Mouse (Mus musculus): ENCODE data around the gene Ano2. TPM values are rescaled to one million over a fixed set of nuclear protein-coding genes. Genes with fewer than 3 reads are reported as not detected.

The Ano2 gene
- polyA plus RNA-seq, 1 experiment: not detected

DNA sequence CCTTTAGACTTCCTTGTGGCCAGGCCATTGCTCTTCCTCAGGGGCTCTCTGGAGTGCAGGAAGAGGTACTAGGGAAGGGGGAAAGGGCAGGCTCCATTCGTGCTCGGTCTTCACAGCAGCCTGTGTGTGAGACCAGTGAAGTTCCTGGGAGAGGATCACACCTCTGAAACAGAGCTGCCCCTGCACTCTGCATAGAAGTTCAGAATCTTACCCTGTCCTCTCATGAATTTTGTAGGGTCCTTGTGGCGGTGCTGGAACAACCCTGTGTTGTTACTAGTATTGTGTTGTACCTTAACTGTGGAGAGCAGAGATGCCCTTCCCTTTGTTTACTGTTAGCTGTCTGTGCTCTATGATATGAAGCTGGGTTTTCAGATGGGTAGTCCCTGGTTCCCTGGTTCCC is 58.4 kb downstream of the Ano2 start:
- Histone ChIP-seq H3K36me3 (ENCODE audit: control insufficient read depth, insufficient read depth) (no peaks in the 10 kb centered on the region), H3ac (ENCODE audit: control insufficient read depth, insufficient read length) (no peak overlapping the region), H3K79me2 (ENCODE audit: control insufficient read depth, insufficient read depth) (no peaks in the 10 kb centered on the region), H3K4me3 (no peak overlapping the region), H3K27me3 (ENCODE audit: control insufficient read depth, insufficient read depth, insufficient read length) (no peaks in the 10 kb centered on the region), H3K4me2 (ENCODE audit: low read depth) (no peak overlapping the region)
- no peak for TF ChIP-seq TCF12 (IDR thresholded peaks at IDR 0.05; ENCODE audit: insufficient read depth, poor library complexity, severe bottlenecking)
- TF ChIP-seq E2F4 (IDR thresholded peaks at IDR 0.05; ENCODE audit: insufficient read depth): no peak
- TF ChIP-seq POLR2AphosphoS2 (IDR thresholded peaks at IDR 0.05; ENCODE audit: insufficient read length, low read depth): no peak
- no peak for TF ChIP-seq MYOD1 (IDR thresholded peaks at IDR 0.05; ENCODE audit: control insufficient read depth in 1 of 3, insufficient read length in 2 of 3, low read depth in 2 of 3)
- TF ChIP-seq CEBPB (IDR thresholded peaks at IDR 0.05; ENCODE audit: insufficient read depth, poor library complexity, severe bottlenecking): no peak
- TF ChIP-seq SRF (IDR thresholded peaks at IDR 0.05; ENCODE audit: control insufficient read depth, insufficient read length, low read depth): no peak
- TF ChIP-seq MYOG (IDR thresholded peaks at IDR 0.05; ENCODE audit: control insufficient read depth in 1 of 3, insufficient read depth in 1 of 3, insufficient read length in 2 of 3, low read depth in 2 of 3): no peak
- TF ChIP-seq TCF3 (IDR thresholded peaks at IDR 0.05; ENCODE audit: insufficient read length, low read depth): no peak
- TF ChIP-seq USF1 (IDR thresholded peaks at IDR 0.05; ENCODE audit: low read depth): no peak
- TF ChIP-seq REST (IDR thresholded peaks at IDR 0.05; ENCODE audit: insufficient read depth, insufficient read length): no peak
- TF ChIP-seq POLR2A (IDR thresholded peaks at IDR 0.05; ENCODE audit: insufficient read length, low read depth): no peak
- TF ChIP-seq MAX (IDR thresholded peaks at IDR 0.05; ENCODE audit: low read depth): no peak

GRCm38 (mm10) chr6:125762851-125763519 is 72.8 kb downstream of the Ano2 start:
- Histone ChIP-seq H3K27me3 (ENCODE audit: control insufficient read depth, insufficient read depth, insufficient read length) (no peaks in the 10 kb centered on the region), H3K4me2 (ENCODE audit: low read depth) (no peak overlapping the region), H3K4me3 (no peak overlapping the region), H3K79me2 (ENCODE audit: control insufficient read depth, insufficient read depth) (no peaks in the 10 kb centered on the region), H3K36me3 (ENCODE audit: control insufficient read depth, insufficient read depth) (no peaks in the 10 kb centered on the region), H3ac (ENCODE audit: control insufficient read depth, insufficient read length) (no peak overlapping the region)
- TF ChIP-seq E2F4 (IDR thresholded peaks at IDR 0.05; ENCODE audit: insufficient read depth) (no peak), TCF12 (IDR thresholded peaks at IDR 0.05; ENCODE audit: insufficient read depth, poor library complexity, severe bottlenecking) (no peak), CEBPB (IDR thresholded peaks at IDR 0.05; ENCODE audit: insufficient read depth, poor library complexity, severe bottlenecking) (no peak), MAX (IDR thresholded peaks at IDR 0.05; ENCODE audit: low read depth) (no peak), POLR2AphosphoS2 (IDR thresholded peaks at IDR 0.05; ENCODE audit: insufficient read length, low read depth) (no peak), MYOD1 (IDR thresholded peaks at IDR 0.05; ENCODE audit: control insufficient read depth in 1 of 3, insufficient read length in 2 of 3, low read depth in 2 of 3) (no peak), MYOG (IDR thresholded peaks at IDR 0.05; ENCODE audit: control insufficient read depth in 1 of 3, insufficient read depth in 1 of 3, insufficient read length in 2 of 3, low read depth in 2 of 3) (no peak), TCF3 (IDR thresholded peaks at IDR 0.05; ENCODE audit: insufficient read length, low read depth) (no peak), USF1 (IDR thresholded peaks at IDR 0.05; ENCODE audit: low read depth) (no peak), POLR2A (IDR thresholded peaks at IDR 0.05; ENCODE audit: insufficient read length, low read depth) (no peak), SRF (IDR thresholded peaks at IDR 0.05; ENCODE audit: control insufficient read depth, insufficient read length, low read depth) (no peak)

DNA sequence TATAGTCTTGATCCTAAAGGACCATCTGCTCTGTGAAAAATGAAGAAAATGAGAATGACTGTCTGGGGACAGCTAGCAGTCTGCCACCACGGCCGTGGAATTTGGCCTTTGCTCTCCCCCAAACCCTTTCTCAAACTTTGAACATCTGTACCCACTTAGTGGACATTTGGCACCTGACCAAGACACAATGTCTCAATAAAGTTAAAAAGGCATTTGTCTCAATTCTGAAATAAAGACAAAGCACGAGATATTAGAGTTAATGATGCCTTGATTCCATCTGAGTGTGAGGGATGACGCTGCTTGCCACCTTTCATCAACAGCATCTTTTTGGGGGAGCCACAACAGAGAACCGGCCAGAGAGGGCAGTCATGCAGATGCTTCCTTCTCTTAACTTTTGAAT is 83.0 kb downstream of the Ano2 start:
- H3K27me3 ChIP-seq (ENCODE audit: control insufficient read depth, insufficient read depth, insufficient read length): no peaks in the 10 kb centered on the region
- H3K36me3 ChIP-seq (ENCODE audit: control insufficient read depth, insufficient read depth): no peaks in the 10 kb centered on the region
- H3K4me3 ChIP-seq: no peak overlapping the region
- H3ac ChIP-seq (ENCODE audit: control insufficient read depth, insufficient read length): no peak overlapping the region
- no peaks in the 10 kb centered on the region for H3K79me2 ChIP-seq (ENCODE audit: control insufficient read depth, insufficient read depth)
- no peak for TF ChIP-seq MYOD1 (IDR thresholded peaks at IDR 0.05; ENCODE audit: control insufficient read depth in 1 of 3, insufficient read length in 2 of 3, low read depth in 2 of 3)
- H3K4me2 ChIP-seq (ENCODE audit: low read depth): no peak overlapping the region

GRCm38 (mm10) chr6:125776291-125776690 is 86.1 kb downstream of the Ano2 start:
- Histone ChIP-seq H3K4me2 (ENCODE audit: low read depth) (no peak overlapping the region), H3ac (ENCODE audit: control insufficient read depth, insufficient read length) (no peak overlapping the region), H3K27me3 (ENCODE audit: control insufficient read depth, insufficient read depth, insufficient read length) (no peaks in the 10 kb centered on the region), H3K79me2 (ENCODE audit: control insufficient read depth, insufficient read depth) (no peaks in the 10 kb centered on the region), H3K4me3 (no peak overlapping the region), H3K36me3 (ENCODE audit: control insufficient read depth, insufficient read depth) (no peaks in the 10 kb centered on the region)
- TF ChIP-seq POLR2AphosphoS2 (IDR thresholded peaks at IDR 0.05; ENCODE audit: insufficient read length, low read depth): no peak
- TF ChIP-seq POLR2A (IDR thresholded peaks at IDR 0.05; ENCODE audit: insufficient read length, low read depth): no peak
- no peak for TF ChIP-seq MYOG (IDR thresholded peaks at IDR 0.05; ENCODE audit: control insufficient read depth in 1 of 3, insufficient read depth in 1 of 3, insufficient read length in 2 of 3, low read depth in 2 of 3)
- no peak for TF ChIP-seq SRF (IDR thresholded peaks at IDR 0.05; ENCODE audit: control insufficient read depth, insufficient read length, low read depth)
- no peak for TF ChIP-seq TCF12 (IDR thresholded peaks at IDR 0.05; ENCODE audit: insufficient read depth, poor library complexity, severe bottlenecking)
- TF ChIP-seq MAX (IDR thresholded peaks at IDR 0.05; ENCODE audit: low read depth): no peak
- no peak for TF ChIP-seq CEBPB (IDR thresholded peaks at IDR 0.05; ENCODE audit: insufficient read depth, poor library complexity, severe bottlenecking)
- no peak for TF ChIP-seq USF1 (IDR thresholded peaks at IDR 0.05; ENCODE audit: low read depth)
- no peak for TF ChIP-seq MYOD1 (IDR thresholded peaks at IDR 0.05; ENCODE audit: control insufficient read depth in 1 of 3, insufficient read length in 2 of 3, low read depth in 2 of 3)
- no peak for TF ChIP-seq E2F4 (IDR thresholded peaks at IDR 0.05; ENCODE audit: insufficient read depth)
- TF ChIP-seq REST (IDR thresholded peaks at IDR 0.05; ENCODE audit: insufficient read depth, insufficient read length): no peak
- TF ChIP-seq TCF3 (IDR thresholded peaks at IDR 0.05; ENCODE audit: insufficient read length, low read depth): no peak

- no peak overlapping the region for H3ac ChIP-seq (ENCODE audit: control insufficient read depth, insufficient read length)
- H3K27me3 ChIP-seq (ENCODE audit: control insufficient read depth, insufficient read depth, insufficient read length): peaks cover 8% of the 10 kb centered on the region
- no peaks in the 10 kb centered on the region for H3K79me2 ChIP-seq (ENCODE audit: control insufficient read depth, insufficient read depth)
- no peak for TF ChIP-seq MYOG (IDR thresholded peaks at IDR 0.05; ENCODE audit: control insufficient read depth in 1 of 3, insufficient read depth in 1 of 3, insufficient read length in 2 of 3, low read depth in 2 of 3)
- TF ChIP-seq POLR2A (IDR thresholded peaks at IDR 0.05; ENCODE audit: insufficient read length, low read depth): no peak
- no peak for TF ChIP-seq TCF3 (IDR thresholded peaks at IDR 0.05; ENCODE audit: insufficient read length, low read depth)
- no peak for TF ChIP-seq SRF (IDR thresholded peaks at IDR 0.05; ENCODE audit: control insufficient read depth, insufficient read length, low read depth)
- no peak for TF ChIP-seq TCF12 (IDR thresholded peaks at IDR 0.05; ENCODE audit: insufficient read depth, poor library complexity, severe bottlenecking)
- TF ChIP-seq MYOD1 (IDR thresholded peaks at IDR 0.05; ENCODE audit: control insufficient read depth in 1 of 3, insufficient read length in 2 of 3, low read depth in 2 of 3): no peak
- TF ChIP-seq CEBPB (IDR thresholded peaks at IDR 0.05; ENCODE audit: insufficient read depth, poor library complexity, severe bottlenecking): no peak
- no peak for TF ChIP-seq E2F4 (IDR thresholded peaks at IDR 0.05; ENCODE audit: insufficient read depth)
- TF ChIP-seq MAX (IDR thresholded peaks at IDR 0.05; ENCODE audit: low read depth): no peak
- TF ChIP-seq REST (IDR thresholded peaks at IDR 0.05; ENCODE audit: insufficient read depth, insufficient read length): no peak
- no peak for TF ChIP-seq USF1 (IDR thresholded peaks at IDR 0.05; ENCODE audit: low read depth)
- TF ChIP-seq POLR2AphosphoS2 (IDR thresholded peaks at IDR 0.05; ENCODE audit: insufficient read length, low read depth): no peak
- no peak overlapping the region for H3K4me2 ChIP-seq (ENCODE audit: low read depth)
- no peaks in the 10 kb centered on the region for H3K36me3 ChIP-seq (ENCODE audit: control insufficient read depth, insufficient read depth)
- no peak overlapping the region for H3K4me3 ChIP-seq
Measured at GRCm38 (mm10) chr6:125802954-125803353, 112.7 kb downstream of the Ano2 start.

Measured in myocyte (in vitro differentiated cells).